Mouse (Mus musculus) colon, adult 2 months (tissue): Measurements from ENCODE around the gene Ly6g6e. TPM values are rescaled to one million over a fixed set of nuclear protein-coding genes. Genes with fewer than 3 reads are reported as not detected.

Source experiments
- polyA plus RNA-seq: library from polyadenylated mRNA; depleted of rRNA; stranded (reverse); fragments of >200 nt; gene quantifications from 2 replicates; pipeline ENCODE4 v1.2.3, GENCODE M21; 2012; rRNA removed

The Ly6g6e gene
- 77.8 and 86.1 TPM in 2 replicates for polyA plus RNA-seq

DNA sequence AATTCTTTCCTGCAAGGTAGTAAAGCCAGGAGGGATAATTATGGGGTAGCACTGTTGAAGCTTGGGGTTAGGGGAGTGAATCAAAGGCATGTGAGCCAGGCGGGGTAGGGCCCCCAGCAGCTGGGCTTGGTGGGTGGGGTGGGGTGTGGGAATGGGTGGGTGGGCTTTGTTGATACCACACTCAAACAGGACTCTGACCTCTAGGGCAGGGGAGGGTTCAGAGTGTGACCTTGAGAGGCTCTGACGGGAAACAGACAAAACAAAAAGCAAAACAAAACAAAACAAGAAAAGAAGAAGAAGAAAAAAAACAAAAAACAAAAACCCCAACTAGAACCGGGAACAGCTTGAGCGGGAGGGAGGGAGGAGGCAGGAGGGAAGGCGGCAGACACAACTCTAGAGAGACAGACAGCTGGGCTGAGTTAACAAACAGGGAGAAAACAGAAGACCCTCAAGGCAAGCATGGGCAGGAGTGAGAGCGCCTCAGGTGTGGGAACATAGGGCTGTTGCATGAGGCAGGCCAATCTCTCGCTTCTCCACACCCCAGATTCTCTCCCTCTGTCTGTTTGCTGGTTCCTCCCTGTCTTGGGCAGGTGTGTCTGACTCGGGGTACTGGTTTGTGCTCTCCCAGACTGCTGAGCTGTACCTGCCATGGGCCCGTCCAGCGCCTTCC lies at the start of gene Ly6g6e:
TSS of gene Ly6g6e (plus strand) at position 396 of the 670 bp plus-strand sequence.

DNA sequence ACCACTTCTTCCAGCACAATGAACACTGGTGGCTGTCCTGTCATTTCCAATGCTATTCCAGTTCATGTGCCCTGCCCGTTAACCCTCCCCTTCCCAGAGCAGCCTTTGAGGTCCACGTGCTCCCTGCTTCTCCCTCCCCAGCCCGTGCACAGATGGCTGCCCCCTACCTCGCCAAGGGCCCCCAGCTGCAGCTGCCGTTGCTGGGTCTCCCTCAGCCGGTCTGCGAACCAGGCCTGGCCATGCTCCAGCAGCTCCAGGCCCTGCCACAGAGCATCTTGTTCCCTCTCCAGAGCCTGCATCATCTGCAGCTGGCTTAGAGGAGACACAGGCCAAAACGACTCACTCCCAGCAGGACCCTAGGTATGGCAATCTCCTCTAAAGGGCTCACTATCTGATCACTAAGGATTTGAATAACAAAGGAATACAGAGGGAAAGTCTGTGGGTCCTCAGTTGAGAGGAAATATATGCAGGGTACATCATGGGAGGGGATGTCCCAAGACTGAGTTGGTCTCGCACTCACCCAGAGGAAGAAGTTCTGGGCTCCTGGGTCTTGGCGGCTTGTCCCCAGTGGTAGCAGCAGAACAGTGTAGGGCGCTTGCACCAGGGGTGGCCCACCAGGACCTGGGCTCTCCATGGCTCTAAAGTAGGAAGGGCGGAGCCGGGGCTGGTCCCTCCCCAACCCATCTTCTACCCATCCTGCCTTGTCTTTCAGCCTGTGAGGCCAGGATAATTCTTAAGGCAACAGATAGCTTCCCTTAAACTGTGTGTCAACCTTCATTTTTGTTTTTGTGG lies 49.2 kb upstream of the Ly6g6e start, which contains the start of gene Sapcd1:
TSS of gene Sapcd1 (minus strand) at position 740 of the 792 bp plus-strand sequence.

DNA sequence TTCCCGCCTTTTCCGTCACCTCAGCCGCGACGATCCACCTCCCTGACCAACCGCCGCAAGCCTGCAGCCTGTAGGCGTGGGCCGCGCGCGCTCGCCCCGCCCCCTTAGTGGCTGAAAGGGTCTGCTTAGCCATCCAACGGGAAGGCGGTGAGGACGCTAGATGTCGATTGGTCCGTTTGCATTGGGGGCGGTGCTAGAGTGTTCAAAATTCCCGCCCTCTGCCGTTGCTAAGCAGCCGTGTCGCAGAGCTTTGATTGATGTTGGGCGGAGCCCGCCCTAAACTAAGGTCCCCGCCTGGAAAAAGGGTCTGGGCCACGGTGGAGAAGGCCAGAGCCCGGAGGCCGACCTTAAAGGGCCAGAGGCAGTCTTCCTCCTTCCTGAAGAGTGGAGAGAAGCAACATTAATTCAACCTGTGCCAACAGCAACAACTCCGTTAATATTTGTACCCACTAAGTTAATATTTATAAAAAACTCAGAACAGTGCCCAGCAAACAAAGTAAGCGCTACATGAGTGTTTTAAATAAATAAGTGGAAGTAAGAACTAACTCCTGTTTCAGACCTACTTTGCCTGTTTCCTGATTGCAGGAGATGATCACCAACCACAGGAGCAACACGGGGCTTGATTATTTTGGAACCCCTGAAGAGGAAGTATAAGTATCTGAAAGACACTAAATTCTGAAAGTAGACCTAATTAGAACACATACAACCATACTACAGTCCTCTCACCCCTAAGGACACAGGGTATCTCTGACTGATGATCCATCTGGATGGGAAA lies 29.8 kb upstream of the Ly6g6e start, which contains the start of gene Msh5:
TSS of gene Msh5 (minus strand) at position 65 of the 775 bp plus-strand sequence.

DNA sequence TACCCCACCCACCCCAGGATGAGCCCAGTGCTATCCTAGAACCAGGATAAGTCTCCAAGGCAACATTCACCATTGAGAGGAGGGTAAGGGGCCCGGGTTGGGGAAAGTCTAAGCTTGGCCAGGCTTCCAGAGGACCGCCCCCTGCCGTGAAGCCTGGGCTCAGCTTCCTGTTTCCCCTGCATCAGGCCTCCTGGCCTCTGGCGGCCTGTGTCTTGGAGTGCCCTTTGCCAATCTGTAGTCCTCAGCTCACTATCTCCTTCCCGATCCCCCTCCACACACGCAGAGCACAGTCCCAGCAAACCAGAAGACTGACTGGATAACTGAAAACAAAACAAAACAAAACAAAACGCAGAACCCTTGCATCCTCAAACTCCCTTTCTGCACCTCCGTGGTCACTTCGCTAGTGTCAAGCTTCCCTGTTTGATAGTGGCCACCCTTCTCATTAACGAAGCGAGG lies 27.1 kb upstream of the Ly6g6e start, which contains the start of gene Clic1:
TSS of gene Clic1 (plus strand) at position 406 of the 456 bp plus-strand sequence.

DNA sequence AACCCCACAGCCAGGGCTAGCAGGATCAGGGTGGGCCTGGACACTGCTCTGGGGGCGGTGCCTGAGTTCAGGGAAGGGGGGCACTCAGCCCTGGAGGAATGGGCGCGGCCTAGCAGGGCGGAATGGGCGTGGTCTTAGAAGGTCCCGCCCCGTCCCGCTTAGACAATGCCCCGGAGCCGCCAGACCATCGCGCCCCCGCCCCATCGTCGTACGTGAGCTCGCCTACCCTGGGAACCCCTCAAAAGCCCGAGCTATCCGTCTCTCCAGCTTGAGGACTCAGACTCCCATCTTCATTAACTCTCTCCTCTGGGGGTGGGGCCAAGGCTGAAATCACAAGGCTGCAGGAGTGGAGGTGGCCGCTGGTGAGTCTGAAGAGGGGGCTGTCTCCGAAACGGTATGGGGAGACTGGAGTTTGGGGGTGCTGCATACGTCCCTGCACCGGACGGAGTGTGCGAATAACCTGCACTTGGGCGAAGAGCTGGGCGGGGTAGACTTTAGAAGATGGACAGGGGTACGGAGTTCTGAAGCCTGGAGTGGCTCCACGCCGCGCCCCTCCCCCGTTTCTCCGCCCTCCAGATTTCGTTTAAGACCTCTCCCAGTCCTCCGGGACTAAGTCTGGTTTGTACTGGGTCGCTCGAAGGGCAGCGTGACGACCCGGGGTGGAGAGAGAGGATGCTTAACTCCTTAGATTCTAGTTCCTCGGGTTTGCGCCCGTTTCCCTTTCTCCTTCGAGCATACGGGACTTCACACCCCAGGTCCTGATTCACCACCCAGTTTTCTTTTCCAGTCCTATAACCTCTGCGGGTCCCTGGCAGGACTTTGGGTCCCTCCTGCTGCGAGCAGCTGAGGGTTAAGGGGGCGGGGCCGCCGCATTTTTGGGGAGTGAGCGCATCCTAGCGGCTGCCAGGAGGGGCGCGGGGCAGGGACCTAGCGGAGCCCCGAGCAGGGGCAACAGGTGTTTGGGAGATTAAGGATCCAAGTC lies 17.5 kb upstream of the Ly6g6e start, which contains the start of gene Ddah2:
TSS of gene Ddah2 (plus strand) at position 125 of the 982 bp plus-strand sequence.

DNA sequence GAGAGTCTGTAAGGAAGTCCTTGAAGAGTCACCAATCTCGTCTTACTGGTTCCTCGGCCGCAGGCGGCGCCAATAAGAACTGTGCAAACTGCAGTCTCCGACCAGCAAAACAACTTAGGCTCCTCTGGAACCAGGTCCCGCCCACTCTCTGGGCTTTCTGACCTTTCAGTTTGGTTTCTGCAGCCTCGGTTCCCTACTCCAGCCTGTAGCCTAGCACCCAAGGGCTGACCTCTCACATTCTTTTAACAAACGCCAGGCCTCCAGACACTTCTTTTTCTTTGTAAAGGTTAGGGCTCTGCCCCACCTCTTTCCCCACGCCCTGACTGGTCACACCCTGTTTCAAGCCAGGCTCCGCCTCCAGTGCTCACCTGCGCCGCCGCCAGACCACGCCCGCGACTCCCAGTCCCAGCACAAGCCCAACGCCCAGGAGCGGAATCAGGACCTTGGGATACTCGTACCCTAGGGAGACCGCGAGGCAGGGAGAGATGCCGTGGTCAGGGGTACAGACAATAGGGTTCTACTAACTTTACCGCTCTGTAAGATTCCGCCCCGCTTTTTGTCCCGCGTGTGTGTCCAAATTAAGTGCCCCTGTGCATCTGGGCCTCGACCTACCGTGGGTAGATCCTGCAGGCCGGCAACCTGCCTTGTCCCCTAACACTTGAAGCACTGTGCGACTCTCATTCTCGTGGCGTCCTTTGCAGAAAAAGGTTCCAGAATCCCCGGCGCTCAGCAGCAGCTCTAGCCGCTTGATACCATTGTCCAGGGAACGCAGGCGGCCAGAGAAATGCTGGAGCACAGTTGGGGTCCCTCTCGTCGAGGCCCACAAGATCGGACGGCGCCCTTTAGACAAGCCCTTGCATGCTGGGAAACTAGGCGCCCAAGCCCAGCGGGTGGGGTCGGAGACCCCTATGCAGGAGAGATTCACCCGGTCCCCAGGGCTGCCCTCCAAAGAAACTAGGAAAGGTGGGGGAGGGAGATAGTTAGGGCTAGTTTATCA lies 11.5 kb upstream of the Ly6g6e start, which contains the start of gene Ly6g6c:
TSS of gene Ly6g6c (plus strand) at position 438 of the 997 bp plus-strand sequence.

DNA sequence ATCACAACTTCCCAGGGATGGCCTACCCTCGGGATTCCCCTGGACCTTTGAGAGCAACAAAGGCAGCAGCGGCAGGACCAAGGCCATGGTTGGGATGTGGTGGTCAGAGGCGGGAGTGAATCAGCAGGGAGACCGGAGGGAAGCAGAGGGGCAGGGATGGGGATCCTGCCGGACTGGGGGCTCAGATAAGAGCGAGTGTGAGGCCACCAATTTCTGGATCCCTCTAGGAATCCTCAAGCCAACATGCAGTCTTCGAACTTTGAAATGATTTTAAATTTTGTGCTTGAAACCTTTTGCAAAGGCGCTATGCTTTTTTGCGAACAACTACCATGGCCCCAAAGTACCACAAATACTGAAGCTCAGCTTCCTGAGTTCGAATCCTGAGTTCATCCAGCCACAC lies 10.6 kb upstream of the Ly6g6e start, which contains the start of gene Mpig6b:
TSS of gene Mpig6b (minus strand) at position 101 of the 400 bp plus-strand sequence.

DNA sequence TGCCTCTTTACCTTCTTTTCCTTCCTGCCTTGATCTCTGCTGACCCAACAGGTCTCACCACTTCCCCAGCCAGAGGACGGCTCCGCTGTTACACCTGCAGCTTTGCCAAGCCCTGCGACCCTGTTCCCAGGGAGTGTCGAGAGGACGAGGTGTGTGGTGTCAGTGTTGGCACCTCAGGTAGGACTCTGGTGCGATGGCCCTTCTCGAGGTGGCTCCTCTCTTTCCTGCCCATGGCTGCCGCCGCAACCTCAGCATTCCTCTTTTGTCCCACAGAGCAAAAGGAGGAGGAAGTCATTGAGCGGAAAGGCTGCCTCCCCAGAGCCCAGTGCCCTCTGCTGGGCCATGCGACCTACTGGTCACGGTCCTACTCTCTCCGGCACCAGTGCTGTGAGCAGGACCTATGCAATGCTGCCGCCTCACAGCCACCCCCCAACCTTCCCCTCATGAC lies 1.1 kb downstream of the Ly6g6e start, which contains the start of gene Ly6g6d:
TSS of gene Ly6g6d (minus strand) at position 280 of the 448 bp plus-strand sequence.

DNA sequence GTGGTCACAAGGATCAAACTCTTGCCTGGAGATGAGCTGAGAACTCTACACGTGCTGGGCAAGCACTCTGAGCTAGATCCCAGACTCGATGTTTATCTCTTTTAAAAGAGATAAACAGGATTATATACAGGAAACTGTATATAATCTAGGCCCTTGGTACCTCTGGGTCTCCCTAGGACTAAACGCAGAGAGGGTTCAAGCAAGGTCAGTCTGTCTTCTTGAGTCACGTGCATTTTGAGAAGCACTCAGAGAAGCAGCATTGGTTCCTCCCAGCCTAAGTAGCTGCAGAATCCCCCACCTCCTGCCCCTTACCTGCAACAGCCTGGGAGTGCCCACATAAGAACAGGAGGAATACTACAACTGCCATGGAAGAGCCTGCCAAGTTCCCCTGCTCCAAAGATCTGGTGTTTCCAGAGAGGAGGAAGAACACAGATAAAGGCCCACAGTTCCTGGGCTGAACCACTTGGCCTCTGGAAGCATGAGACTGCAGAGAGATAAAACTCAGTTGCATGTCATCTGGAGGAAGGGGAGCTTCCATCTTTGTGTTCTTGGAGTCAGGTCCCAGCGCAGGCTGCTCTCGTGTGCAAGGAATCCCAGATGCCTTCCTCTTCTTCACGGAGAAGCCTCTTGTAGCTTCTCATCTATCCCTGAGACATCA lies 8.6 kb downstream of the Ly6g6e start, which contains the start of gene Ly6g6f:
TSS of gene Ly6g6f (minus strand) at position 403 of the 658 bp plus-strand sequence.

DNA sequence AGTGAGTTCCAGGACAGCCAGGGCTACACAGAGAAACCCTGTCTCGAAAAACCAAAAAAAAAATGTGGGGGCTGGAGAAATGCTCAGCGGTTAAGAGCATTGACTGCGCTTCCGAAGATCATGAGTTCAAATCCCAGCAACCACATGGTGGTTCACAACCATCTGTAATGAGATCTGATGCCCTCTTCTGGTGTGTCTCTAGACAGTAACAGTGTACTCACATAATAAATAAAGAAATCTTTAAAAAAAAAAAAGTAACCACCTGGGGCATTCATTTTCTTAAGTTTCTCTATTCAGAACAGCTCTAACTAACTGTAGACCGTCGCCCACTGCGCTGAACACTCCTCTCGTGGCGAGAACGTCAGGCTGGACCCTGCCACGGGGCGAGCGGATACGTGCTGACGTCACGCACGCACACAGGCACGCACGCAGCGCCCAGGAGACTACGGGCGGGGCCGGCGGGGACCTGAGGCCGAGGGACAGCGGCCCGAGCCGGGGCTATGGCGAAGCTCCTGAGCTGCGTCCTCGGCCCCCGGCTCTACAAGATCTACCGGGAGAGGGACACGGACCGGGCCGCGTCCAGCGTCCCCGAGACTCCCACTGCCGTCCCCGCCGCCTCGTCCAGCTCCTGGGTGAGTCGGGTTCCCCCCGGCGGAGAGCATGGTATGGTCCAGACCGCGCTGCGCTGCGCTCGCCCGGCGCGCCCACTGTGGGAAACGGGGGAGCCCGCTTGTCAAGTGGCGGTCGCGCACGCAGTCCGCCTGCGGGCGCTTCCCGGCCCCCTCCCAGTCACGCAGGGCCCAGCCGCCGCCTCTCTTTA lies 12.3 kb downstream of the Ly6g6e start, which contains the start of gene Abhd16a:
TSS of gene Abhd16a (plus strand) at position 439 of the 820 bp plus-strand sequence.

DNA sequence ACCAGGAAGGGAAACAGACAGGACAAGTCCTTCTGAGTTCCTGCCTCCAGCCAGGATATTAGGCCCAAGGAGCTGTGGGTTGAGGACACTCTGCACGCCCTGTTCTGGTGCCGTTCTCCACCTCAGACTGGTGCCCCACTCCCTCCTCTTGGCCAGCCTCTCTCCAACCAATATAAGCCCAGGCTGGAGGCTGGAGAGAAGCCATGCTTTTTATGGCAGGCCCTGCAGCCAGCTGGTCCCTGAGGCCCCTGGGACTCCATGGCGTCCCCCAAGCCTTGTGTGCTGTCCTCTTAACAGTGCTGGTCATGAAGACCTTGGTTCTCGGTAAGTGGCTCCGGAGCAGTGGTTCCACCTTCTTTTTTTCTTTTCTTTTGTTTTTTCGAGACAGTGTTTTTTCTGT lies 31.4 kb downstream of the Ly6g6e start, which contains the start of gene Ly6g5c:
TSS of gene Ly6g5c (plus strand) at position 183 of the 400 bp plus-strand sequence.

DNA sequence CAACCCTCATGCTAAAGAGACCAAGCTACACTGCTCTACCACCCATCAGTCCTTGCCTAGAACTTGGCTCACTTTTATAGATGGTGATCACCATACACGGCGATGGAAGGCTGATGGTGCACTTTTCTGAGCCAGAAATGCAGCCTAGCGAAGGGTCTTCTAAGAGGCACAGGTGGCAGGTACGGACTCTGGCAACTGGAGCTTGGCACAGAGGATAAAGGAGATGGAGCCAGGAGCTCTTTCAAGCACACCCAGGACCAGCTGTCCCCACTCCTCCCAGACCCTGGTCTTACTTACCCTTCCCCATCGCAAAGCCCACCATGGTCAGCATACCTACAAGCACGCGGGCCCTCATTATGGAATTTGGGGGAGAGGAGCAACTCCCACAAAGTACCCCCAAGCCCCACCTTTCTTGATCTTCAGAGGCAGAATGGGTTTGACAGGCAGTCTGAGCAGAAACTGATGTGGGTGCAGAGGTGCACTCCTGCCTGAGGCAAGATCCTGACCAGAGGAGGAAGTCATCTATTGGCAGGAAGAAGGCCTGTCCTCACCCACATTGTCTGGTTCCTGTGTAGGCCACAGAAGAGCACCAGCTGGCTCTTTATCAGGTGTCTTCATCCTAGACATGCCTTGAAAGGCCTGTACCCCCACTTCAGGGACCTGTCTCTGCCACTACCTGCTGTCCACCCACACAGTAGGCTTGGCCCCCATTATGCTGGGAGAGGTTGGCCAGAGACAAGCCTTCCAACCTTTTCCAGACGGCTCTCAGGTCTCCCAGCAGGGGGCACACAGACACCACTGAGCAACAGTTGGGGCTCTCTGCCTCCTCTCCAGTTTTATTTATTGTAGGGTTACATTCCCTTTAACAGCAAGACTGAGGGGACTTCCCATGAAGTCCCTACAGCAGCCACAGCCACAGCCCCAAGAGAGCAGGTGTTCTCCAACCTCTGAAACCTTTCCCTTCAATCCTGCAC lies 38.6 kb downstream of the Ly6g6e start, which contains the start of gene Ly6g5b:
TSS of gene Ly6g5b (minus strand) at position 383 of the 974 bp plus-strand sequence.

DNA sequence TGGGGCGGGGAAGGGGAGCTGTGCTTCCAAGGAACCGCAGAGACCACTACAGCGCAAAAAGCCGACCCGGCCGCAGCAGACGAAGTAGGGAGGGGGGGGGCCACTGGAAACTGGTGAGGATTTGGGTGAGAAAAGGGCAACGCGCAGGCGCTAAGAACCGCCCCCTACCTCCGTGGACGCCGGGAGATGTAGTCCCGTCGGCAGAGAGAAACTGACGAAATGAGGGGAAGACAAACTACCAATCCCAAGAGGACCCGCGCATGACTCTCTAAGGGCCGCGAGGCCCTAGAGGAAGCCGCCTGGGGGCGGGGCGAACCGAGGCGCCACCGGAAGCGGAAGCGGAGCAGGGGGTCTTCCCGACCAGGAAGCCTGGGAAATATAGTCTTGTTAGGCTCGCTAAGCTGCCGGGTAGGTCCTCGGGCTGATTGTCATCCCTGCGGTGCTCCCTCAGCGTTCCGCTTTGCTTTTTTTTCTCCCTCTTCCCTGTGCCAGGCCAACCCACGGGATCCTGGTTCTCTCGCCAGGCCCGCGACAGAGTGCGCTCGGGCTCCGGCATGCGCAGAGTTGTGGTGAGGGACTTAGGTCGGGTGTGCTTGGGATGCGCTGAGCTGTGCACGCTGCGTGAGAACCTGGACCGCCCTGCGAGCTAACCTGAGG lies 44.6 kb downstream of the Ly6g6e start, which contains the start of gene Gpank1:
TSS of gene Gpank1 (plus strand) at position 313 of the 657 bp plus-strand sequence.

DNA sequence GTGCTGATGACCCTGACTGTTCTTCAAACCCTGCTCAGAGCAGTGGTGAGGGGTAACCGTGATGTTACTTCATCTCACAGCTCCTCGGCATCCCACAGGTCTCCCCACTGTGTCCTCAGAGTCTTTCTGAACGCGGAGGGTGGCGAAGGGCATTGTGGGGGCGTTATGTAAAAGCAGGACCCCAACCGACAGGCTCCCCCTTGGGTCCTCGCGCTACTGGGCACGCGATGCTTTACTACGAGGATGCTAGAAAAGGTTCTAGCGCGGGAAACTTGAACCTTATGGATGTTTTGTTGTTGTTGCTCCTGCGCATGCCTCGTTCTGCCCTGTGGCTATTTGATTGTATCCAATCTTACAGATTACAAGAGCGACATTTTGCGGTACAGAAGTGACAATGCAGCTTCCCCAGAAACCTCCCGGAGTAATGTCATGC lies 45.2 kb downstream of the Ly6g6e start, which contains the start of gene Csnk2b:
TSS of gene Csnk2b (minus strand) at position 183 of the 433 bp plus-strand sequence.

DNA sequence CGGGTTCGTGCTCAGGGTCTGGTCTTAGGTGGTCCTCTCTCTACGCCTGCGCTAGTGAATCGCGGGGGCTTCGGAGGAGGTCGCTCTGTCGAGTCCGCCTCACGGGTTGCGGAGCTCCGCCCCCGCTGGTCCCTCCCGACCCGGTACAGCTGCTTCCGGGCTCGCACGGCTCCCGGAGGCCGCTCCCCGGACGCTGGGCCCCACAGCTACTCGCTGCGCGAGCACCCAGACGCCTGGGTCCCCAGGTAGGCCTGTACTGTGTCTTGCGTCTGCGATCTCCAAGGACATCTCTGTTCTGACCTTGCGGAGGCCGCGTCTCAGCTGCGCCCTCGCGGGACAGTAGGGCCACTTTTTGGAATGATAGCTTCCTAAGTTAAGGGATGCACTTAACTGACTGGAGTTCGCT lies 49.5 kb downstream of the Ly6g6e start, which contains the start of gene D17H6S53E:
TSS of gene D17H6S53E (plus strand) at position 168 of the 406 bp plus-strand sequence.

